Mouse (Mus musculus): ENCODE measurements at regions not wholly inside any gene's neighbourhood (a gene's known extent, or its start where the extent isn't known, plus 50 kb on each side); places are given as distances from the start of the nearest gene placed in this dataset.

- no peaks in the 10 kb centered on the region for H3K27me3 ChIP-seq (ENCODE audit: control insufficient read depth, insufficient read depth, low read depth, low read length)
- no peak overlapping the region for H3K27ac ChIP-seq (ENCODE audit: low read length)
- no peak overlapping the region for H3K9ac ChIP-seq (ENCODE audit: low read depth, low read length)
- H3K4me3 ChIP-seq (ENCODE audit: low read depth, low read length): no peak overlapping the region
- no peak overlapping the region for H3K4me2 ChIP-seq (ENCODE audit: low read length)
- H3K36me3 ChIP-seq (ENCODE audit: control insufficient read depth, insufficient read depth, low read length): no peaks in the 10 kb centered on the region
- 0 out of 2 replicates have a peak, but pooled peaks cover 2% of the 10 kb centered on the region for H3K9me3 ChIP-seq (replicated peaks; ENCODE audit: control insufficient read depth, low read length, poor library complexity, severe bottlenecking)
- no peaks in the 10 kb centered on the region for H3K4me1 ChIP-seq (ENCODE audit: control insufficient read depth, insufficient read depth, low read length)
- no peak for ATAC-seq
- WGBS: 49% methylated on average over 4 of the region's 4 CpGs
Measured at GRCm38 (mm10) chr14:76864664-76865063, 171.9 kb upstream of the Ccdc122 start.

DNA sequence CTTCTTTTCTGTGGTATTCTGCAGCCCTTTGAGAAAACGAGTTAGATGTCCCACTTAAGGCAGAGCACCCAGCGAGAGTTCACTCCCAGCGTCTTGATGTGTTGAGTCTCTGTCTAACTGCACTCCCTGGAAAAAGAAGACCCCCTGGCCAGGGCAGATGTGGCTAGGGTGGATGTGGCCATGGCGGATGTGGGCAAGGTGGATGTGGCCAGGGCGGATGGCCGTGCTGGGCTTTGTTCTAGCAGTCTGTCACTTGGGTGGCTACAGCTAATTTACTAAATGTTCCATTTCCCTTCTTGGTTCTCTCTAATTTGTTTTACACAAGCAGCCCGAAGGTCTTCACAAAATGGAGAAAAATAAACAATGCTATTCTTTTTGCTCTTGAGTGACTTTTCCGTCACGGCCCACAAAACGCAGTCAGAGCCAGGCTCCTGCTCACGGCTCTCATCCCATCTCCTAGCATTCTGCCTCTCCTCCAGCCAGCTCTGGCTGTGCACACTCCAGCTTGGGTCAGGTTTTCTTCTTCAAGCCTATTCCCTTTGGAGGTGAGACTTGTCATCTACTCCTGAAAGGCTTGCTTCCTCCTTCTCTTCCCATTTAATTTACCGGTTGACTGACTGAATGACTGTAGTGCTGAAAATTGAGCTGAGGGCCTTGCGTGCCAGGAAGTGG is 173.4 kb upstream of the Ccdc122 start:
- 82% methylated on average over 13 of the region's 13 CpGs for WGBS
- ATAC-seq: no peak

GRCm38 (mm10) chr14:76858396-76858795 is 178.2 kb upstream of the Ccdc122 start:
- H3K4me2 ChIP-seq (ENCODE audit: low read length): no peak overlapping the region
- no peaks in the 10 kb centered on the region for H3K4me1 ChIP-seq (ENCODE audit: control insufficient read depth, insufficient read depth, low read length)
- H3K27ac ChIP-seq (ENCODE audit: low read length): no peak overlapping the region
- H3K36me3 ChIP-seq (ENCODE audit: control insufficient read depth, insufficient read depth, low read length): no peaks in the 10 kb centered on the region
- ATAC-seq: no peak
- no peak overlapping the region for H3K9ac ChIP-seq (ENCODE audit: low read depth, low read length)
- H3K9me3 ChIP-seq (replicated peaks; ENCODE audit: control insufficient read depth, low read length, poor library complexity, severe bottlenecking): no peaks in the 10 kb centered on the region
- no peaks in the 10 kb centered on the region for H3K27me3 ChIP-seq (ENCODE audit: control insufficient read depth, insufficient read depth, low read depth, low read length)
- WGBS: 85% methylated on average over 5 of the region's 5 CpGs
- no peak overlapping the region for H3K4me3 ChIP-seq (ENCODE audit: low read depth, low read length)

More for the DNA sequence above, 173.4 kb upstream of the Ccdc122 start:
- no peak overlapping the region for H3K27ac ChIP-seq (ENCODE audit: low read length)
- H3K4me2 ChIP-seq (ENCODE audit: low read length): no peak overlapping the region
- H3K36me3 ChIP-seq (ENCODE audit: control insufficient read depth, insufficient read depth, low read length): no peaks in the 10 kb centered on the region
- H3K27me3 ChIP-seq (ENCODE audit: control insufficient read depth, insufficient read depth, low read depth, low read length): no peaks in the 10 kb centered on the region
- no peak overlapping the region for H3K4me3 ChIP-seq (ENCODE audit: low read depth, low read length)
- H3K9ac ChIP-seq (ENCODE audit: low read depth, low read length): no peak overlapping the region
- H3K4me1 ChIP-seq (ENCODE audit: control insufficient read depth, insufficient read depth, low read length): no peaks in the 10 kb centered on the region
- H3K9me3 ChIP-seq (replicated peaks; ENCODE audit: control insufficient read depth, low read length, poor library complexity, severe bottlenecking): no peaks in the 10 kb centered on the region

- 64% methylated on average over 10 of the region's 10 CpGs for WGBS
- Histone ChIP-seq H3K4me3 (ENCODE audit: low read depth, low read length) (no peak overlapping the region), H3K27me3 (ENCODE audit: control insufficient read depth, insufficient read depth, low read depth, low read length) (no peaks in the 10 kb centered on the region), H3K36me3 (ENCODE audit: control insufficient read depth, insufficient read depth, low read length) (no peaks in the 10 kb centered on the region), H3K4me1 (ENCODE audit: control insufficient read depth, insufficient read depth, low read length) (no peaks in the 10 kb centered on the region), H3K4me2 (ENCODE audit: low read length) (no peak overlapping the region), H3K27ac (ENCODE audit: low read length) (no peak overlapping the region), H3K9ac (ENCODE audit: low read depth, low read length) (no peak overlapping the region), H3K9me3 (replicated peaks; ENCODE audit: control insufficient read depth, low read length, poor library complexity, severe bottlenecking) (no peaks in the 10 kb centered on the region)
- ATAC-seq: no peak
Measured at GRCm38 (mm10) chr14:76857196-76857773, 179.3 kb upstream of the Ccdc122 start.

DNA sequence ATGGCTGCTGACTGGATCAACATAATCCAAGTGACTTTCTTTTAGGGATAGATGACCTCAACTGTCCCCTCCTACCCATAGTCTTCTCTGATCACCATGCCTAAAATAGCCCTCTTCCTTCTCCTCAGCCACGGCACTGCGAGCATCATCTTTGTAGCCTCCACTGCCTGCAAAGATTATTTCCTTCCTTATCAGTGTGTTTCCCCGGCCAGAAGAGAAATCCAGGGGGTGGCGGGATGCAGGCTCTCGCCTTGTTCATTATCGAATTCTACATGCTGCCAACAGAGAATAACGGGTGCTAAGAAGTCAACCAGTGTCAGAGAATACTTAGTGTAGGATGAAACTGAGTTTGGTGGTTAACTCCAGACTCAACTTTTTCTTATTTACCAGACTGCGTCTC is 180.0 kb upstream of the Ccdc122 start:
- Histone ChIP-seq H3K9me3 (replicated peaks; ENCODE audit: control insufficient read depth, low read length, poor library complexity, severe bottlenecking) (no peaks in the 10 kb centered on the region), H3K4me2 (ENCODE audit: low read length) (no peak overlapping the region), H3K4me3 (ENCODE audit: low read depth, low read length) (no peak overlapping the region), H3K27ac (ENCODE audit: low read length) (no peak overlapping the region), H3K4me1 (ENCODE audit: control insufficient read depth, insufficient read depth, low read length) (no peaks in the 10 kb centered on the region), H3K9ac (ENCODE audit: low read depth, low read length) (no peak overlapping the region), H3K36me3 (ENCODE audit: control insufficient read depth, insufficient read depth, low read length) (no peaks in the 10 kb centered on the region), H3K27me3 (ENCODE audit: control insufficient read depth, insufficient read depth, low read depth, low read length) (no peaks in the 10 kb centered on the region)
- ATAC-seq: no peak
- 79% methylated on average over 8 of the region's 8 CpGs for whole genome bisulfite sequencing

- WGBS: 74% methylated on average over 11 of the region's 11 CpGs
- Histone ChIP-seq H3K36me3 (ENCODE audit: control insufficient read depth, insufficient read depth, low read length) (no peaks in the 10 kb centered on the region), H3K9me3 (replicated peaks; ENCODE audit: control insufficient read depth, low read length, poor library complexity, severe bottlenecking) (no peaks in the 10 kb centered on the region), H3K9ac (ENCODE audit: low read depth, low read length) (no peak overlapping the region), H3K27me3 (ENCODE audit: control insufficient read depth, insufficient read depth, low read depth, low read length) (no peaks in the 10 kb centered on the region), H3K4me1 (ENCODE audit: control insufficient read depth, insufficient read depth, low read length) (no peaks in the 10 kb centered on the region), H3K27ac (ENCODE audit: low read length) (no peak overlapping the region), H3K4me3 (ENCODE audit: low read depth, low read length) (no peak overlapping the region), H3K4me2 (ENCODE audit: low read length) (no peak overlapping the region)
- no peak for ATAC-seq
Measured at GRCm38 (mm10) chr14:76854965-76855364, 181.6 kb upstream of the Ccdc122 start.

- no peaks in the 10 kb centered on the region for H3K4me1 ChIP-seq (ENCODE audit: control insufficient read depth, insufficient read depth, low read length)
- no peaks in the 10 kb centered on the region for H3K27me3 ChIP-seq (ENCODE audit: control insufficient read depth, insufficient read depth, low read depth, low read length)
- H3K36me3 ChIP-seq (ENCODE audit: control insufficient read depth, insufficient read depth, low read length): no peaks in the 10 kb centered on the region
- ATAC-seq: no peak
- 88% methylated on average over 10 of the region's 10 CpGs for WGBS
- H3K9ac ChIP-seq (ENCODE audit: low read depth, low read length): no peak overlapping the region
- no peak overlapping the region for H3K4me2 ChIP-seq (ENCODE audit: low read length)
- H3K27ac ChIP-seq (ENCODE audit: low read length): no peak overlapping the region
- no peak overlapping the region for H3K4me3 ChIP-seq (ENCODE audit: low read depth, low read length)
- H3K9me3 ChIP-seq (replicated peaks; ENCODE audit: control insufficient read depth, low read length, poor library complexity, severe bottlenecking): no peaks in the 10 kb centered on the region
Measured at GRCm38 (mm10) chr14:76851473-76852214, 184.9 kb upstream of the Ccdc122 start.

DNA sequence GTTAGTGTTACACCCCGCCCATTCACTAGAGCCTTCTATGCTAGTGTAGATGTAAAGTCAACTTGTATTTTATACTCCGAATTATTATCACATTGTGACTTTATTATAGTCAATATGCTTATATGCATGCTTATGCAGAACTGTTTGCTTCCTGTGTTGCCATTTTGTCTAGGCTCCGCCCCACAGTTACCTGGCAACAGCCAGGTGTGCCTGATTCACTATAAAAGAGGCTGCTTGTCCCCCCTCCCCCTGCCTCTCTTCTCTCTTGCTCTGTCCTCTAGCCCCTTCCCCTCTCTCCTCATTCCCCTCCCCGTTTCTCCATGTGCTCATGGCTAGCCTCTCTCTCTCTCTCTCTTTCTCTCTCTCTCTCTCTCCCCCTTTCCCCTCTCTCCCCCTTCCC is 185.9 kb upstream of the Ccdc122 start:
- WGBS: 96% methylated on average over 4 of the region's 4 CpGs
- Histone ChIP-seq H3K4me3 (ENCODE audit: low read depth, low read length) (no peak overlapping the region), H3K36me3 (ENCODE audit: control insufficient read depth, insufficient read depth, low read length) (no peaks in the 10 kb centered on the region), H3K9ac (ENCODE audit: low read depth, low read length) (no peak overlapping the region), H3K9me3 (replicated peaks; ENCODE audit: control insufficient read depth, low read length, poor library complexity, severe bottlenecking) (no peaks in the 10 kb centered on the region), H3K27me3 (ENCODE audit: control insufficient read depth, insufficient read depth, low read depth, low read length) (no peaks in the 10 kb centered on the region), H3K27ac (ENCODE audit: low read length) (no peak overlapping the region), H3K4me2 (ENCODE audit: low read length) (no peak overlapping the region), H3K4me1 (ENCODE audit: control insufficient read depth, insufficient read depth, low read length) (no peaks in the 10 kb centered on the region)
- no peak for ATAC-seq

GRCm38 (mm10) chr14:76850051-76850450 is 186.5 kb upstream of the Ccdc122 start:
- Histone ChIP-seq H3K9ac (ENCODE audit: low read depth, low read length) (no peak overlapping the region), H3K4me2 (ENCODE audit: low read length) (no peak overlapping the region), H3K4me1 (ENCODE audit: control insufficient read depth, insufficient read depth, low read length) (no peaks in the 10 kb centered on the region), H3K36me3 (ENCODE audit: control insufficient read depth, insufficient read depth, low read length) (no peaks in the 10 kb centered on the region), H3K27ac (ENCODE audit: low read length) (no peak overlapping the region), H3K4me3 (ENCODE audit: low read depth, low read length) (no peak overlapping the region), H3K9me3 (replicated peaks; ENCODE audit: control insufficient read depth, low read length, poor library complexity, severe bottlenecking) (no peaks in the 10 kb centered on the region), H3K27me3 (ENCODE audit: control insufficient read depth, insufficient read depth, low read depth, low read length) (no peaks in the 10 kb centered on the region)
- 40% methylated on average over 13 of the region's 13 CpGs for WGBS
- no peak for ATAC-seq
